Mouse (Mus musculus): ENCODE measurements at regions not wholly inside any gene's neighbourhood (a gene's known extent, or its start where the extent isn't known, plus 50 kb on each side); places are given as distances from the start of the nearest gene placed in this dataset.

GRCm38 (mm10) chr2:147803102-147803501 lies 243.7 kb downstream of the Foxa2 start:
- 23% methylated on average over 4 of the region's 4 CpGs for WGBS
- Histone ChIP-seq H3K4me1 (ENCODE audit: control insufficient read depth, insufficient read depth, low read length) (no peaks in the 10 kb centered on the region), H3K27ac (ENCODE audit: low read depth, low read length) (no peak overlapping the region), H3K27me3 (ENCODE audit: control insufficient read depth, insufficient read depth, low read length) (no peaks in the 10 kb centered on the region), H3K4me3 (ENCODE audit: low read depth, low read length) (no peak overlapping the region), H3K9me3 (ENCODE audit: control insufficient read depth, low read length) (no peaks in the 10 kb centered on the region), H3K4me2 (no peak overlapping the region), H3K9ac (ENCODE audit: low read length) (no peak overlapping the region), H3K36me3 (ENCODE audit: control insufficient read depth, insufficient read depth, low read length) (no peaks in the 10 kb centered on the region)
- peak; percentile 87 for DNase-seq (ENCODE audit: low spot score, missing footprints)
- ATAC-seq (ENCODE audit: low FRiP score), result 0 out of 2 replicates have a peak, but pooled peaks have one; percentile 46

- DNase-seq (ENCODE audit: low spot score, missing footprints), result no peak
- Histone ChIP-seq H3K27ac (ENCODE audit: low read depth, low read length) (no peak overlapping the region), H3K4me3 (ENCODE audit: low read depth, low read length) (no peak overlapping the region), H3K9me3 (ENCODE audit: control insufficient read depth, low read length) (no peaks in the 10 kb centered on the region), H3K9ac (ENCODE audit: low read length) (no peak overlapping the region), H3K27me3 (ENCODE audit: control insufficient read depth, insufficient read depth, low read length) (no peaks in the 10 kb centered on the region), H3K4me2 (no peak overlapping the region), H3K36me3 (ENCODE audit: control insufficient read depth, insufficient read depth, low read length) (no peaks in the 10 kb centered on the region), H3K4me1 (ENCODE audit: control insufficient read depth, insufficient read depth, low read length) (no peaks in the 10 kb centered on the region)
- WGBS, result 90% methylated on average over 8 of the region's 8 CpGs
- no peak for ATAC-seq (ENCODE audit: low FRiP score)
Observed at GRCm38 (mm10) chr2:147791434-147791833, 255.3 kb downstream of the Foxa2 start.

GRCm38 (mm10) chr2:147789877-147790276 lies 256.9 kb downstream of the Foxa2 start:
- Histone ChIP-seq H3K4me3 (ENCODE audit: low read depth, low read length) (no peak overlapping the region), H3K36me3 (ENCODE audit: control insufficient read depth, insufficient read depth, low read length) (no peaks in the 10 kb centered on the region), H3K4me1 (ENCODE audit: control insufficient read depth, insufficient read depth, low read length) (no peaks in the 10 kb centered on the region), H3K9ac (ENCODE audit: low read length) (no peak overlapping the region), H3K27ac (ENCODE audit: low read depth, low read length) (no peak overlapping the region), H3K9me3 (ENCODE audit: control insufficient read depth, low read length) (no peaks in the 10 kb centered on the region), H3K4me2 (no peak overlapping the region), H3K27me3 (ENCODE audit: control insufficient read depth, insufficient read depth, low read length) (no peaks in the 10 kb centered on the region)
- peak; percentile 52 for ATAC-seq (ENCODE audit: low FRiP score)
- WGBS, result 74% methylated on average over 1 of the region's 1 CpGs
- no peak for DNase-seq (ENCODE audit: low spot score, missing footprints)

GRCm38 (mm10) chr2:147789268-147789667 lies 257.5 kb downstream of the Foxa2 start:
- H3K36me3 ChIP-seq (ENCODE audit: control insufficient read depth, insufficient read depth, low read length), result no peaks in the 10 kb centered on the region
- no peak overlapping the region for H3K9ac ChIP-seq (ENCODE audit: low read length)
- DNase-seq (ENCODE audit: low spot score, missing footprints) (peak; percentile 98), ATAC-seq (ENCODE audit: low FRiP score) (0 out of 2 replicates have a peak, but pooled peaks have one; percentile 19)
- no peaks in the 10 kb centered on the region for H3K27me3 ChIP-seq (ENCODE audit: control insufficient read depth, insufficient read depth, low read length)
- no peaks in the 10 kb centered on the region for H3K4me1 ChIP-seq (ENCODE audit: control insufficient read depth, insufficient read depth, low read length)
- no peak overlapping the region for H3K4me2 ChIP-seq
- WGBS, result 17% methylated on average over 3 of the region's 3 CpGs
- H3K4me3 ChIP-seq (ENCODE audit: low read depth, low read length), result no peak overlapping the region
- H3K9me3 ChIP-seq (ENCODE audit: control insufficient read depth, low read length), result no peaks in the 10 kb centered on the region
- H3K27ac ChIP-seq (ENCODE audit: low read depth, low read length), result no peak overlapping the region

GRCm38 (mm10) chr2:147788001-147788400 lies 258.8 kb downstream of the Foxa2 start:
- Histone ChIP-seq H3K27ac (ENCODE audit: low read depth, low read length) (no peak overlapping the region), H3K36me3 (ENCODE audit: control insufficient read depth, insufficient read depth, low read length) (no peaks in the 10 kb centered on the region), H3K9me3 (ENCODE audit: control insufficient read depth, low read length) (no peaks in the 10 kb centered on the region), H3K4me3 (ENCODE audit: low read depth, low read length) (no peak overlapping the region), H3K27me3 (ENCODE audit: control insufficient read depth, insufficient read depth, low read length) (no peaks in the 10 kb centered on the region), H3K9ac (ENCODE audit: low read length) (no peak overlapping the region), H3K4me2 (no peak overlapping the region), H3K4me1 (ENCODE audit: control insufficient read depth, insufficient read depth, low read length) (no peaks in the 10 kb centered on the region)
- 73% methylated on average over 3 of the region's 3 CpGs for WGBS
- no peak for ATAC-seq (ENCODE audit: low FRiP score)
- peak; percentile 86 for DNase-seq (ENCODE audit: low spot score, missing footprints)

GRCm38 (mm10) chr2:147782496-147782895 lies 264.3 kb downstream of the Foxa2 start:
- no peak for ATAC-seq (ENCODE audit: low FRiP score)
- no peak overlapping the region for H3K27ac ChIP-seq (ENCODE audit: low read depth, low read length)
- no peaks in the 10 kb centered on the region for H3K4me1 ChIP-seq (ENCODE audit: control insufficient read depth, insufficient read depth, low read length)
- H3K27me3 ChIP-seq (ENCODE audit: control insufficient read depth, insufficient read depth, low read length), result no peaks in the 10 kb centered on the region
- H3K4me2 ChIP-seq, result no peak overlapping the region
- WGBS, result 82% methylated on average over 2 of the region's 2 CpGs
- H3K9me3 ChIP-seq (ENCODE audit: control insufficient read depth, low read length), result no peaks in the 10 kb centered on the region
- H3K4me3 ChIP-seq (ENCODE audit: low read depth, low read length), result no peak overlapping the region
- DNase-seq (ENCODE audit: low spot score, missing footprints), result no peak
- H3K36me3 ChIP-seq (ENCODE audit: control insufficient read depth, insufficient read depth, low read length), result no peaks in the 10 kb centered on the region
- H3K9ac ChIP-seq (ENCODE audit: low read length), result no peak overlapping the region

- Histone ChIP-seq H3K36me3 (ENCODE audit: control insufficient read depth, insufficient read depth, low read length) (no peaks in the 10 kb centered on the region), H3K4me2 (no peak overlapping the region), H3K27me3 (ENCODE audit: control insufficient read depth, insufficient read depth, low read length) (no peaks in the 10 kb centered on the region), H3K4me1 (ENCODE audit: control insufficient read depth, insufficient read depth, low read length) (no peaks in the 10 kb centered on the region), H3K4me3 (ENCODE audit: low read depth, low read length) (no peak overlapping the region), H3K27ac (ENCODE audit: low read depth, low read length) (no peak overlapping the region), H3K9ac (ENCODE audit: low read length) (no peak overlapping the region), H3K9me3 (ENCODE audit: control insufficient read depth, low read length) (no peaks in the 10 kb centered on the region)
- WGBS, result 44% methylated on average over 2 of the region's 2 CpGs
- ATAC-seq (ENCODE audit: low FRiP score) (no peak), DNase-seq (ENCODE audit: low spot score, missing footprints) (no peak)
Observed at GRCm38 (mm10) chr2:147776316-147776715, 270.5 kb downstream of the Foxa2 start.

- no peaks in the 10 kb centered on the region for H3K27me3 ChIP-seq (ENCODE audit: control insufficient read depth, insufficient read depth, low read length)
- no peaks in the 10 kb centered on the region for H3K4me1 ChIP-seq (ENCODE audit: control insufficient read depth, insufficient read depth, low read length)
- DNase-seq (ENCODE audit: low spot score, missing footprints), result no peak
- no peak overlapping the region for H3K4me3 ChIP-seq (ENCODE audit: low read depth, low read length)
- no peak overlapping the region for H3K9ac ChIP-seq (ENCODE audit: low read length)
- H3K9me3 ChIP-seq (ENCODE audit: control insufficient read depth, low read length), result no peaks in the 10 kb centered on the region
- H3K36me3 ChIP-seq (ENCODE audit: control insufficient read depth, insufficient read depth, low read length), result no peaks in the 10 kb centered on the region
- 48% methylated on average over 1 of the region's 1 CpGs for WGBS
- no peak overlapping the region for H3K4me2 ChIP-seq
- H3K27ac ChIP-seq (ENCODE audit: low read depth, low read length), result no peak overlapping the region
- ATAC-seq (ENCODE audit: low FRiP score), result no peak
Observed at GRCm38 (mm10) chr2:147772579-147772978, 274.2 kb downstream of the Foxa2 start.

GRCm38 (mm10) chr2:147753089-147753488 lies 293.7 kb downstream of the Foxa2 start:
- DNase-seq (ENCODE audit: low spot score, missing footprints), result no peak
- ATAC-seq (ENCODE audit: low FRiP score), result no peak
- Histone ChIP-seq H3K27ac (ENCODE audit: low read depth, low read length) (no peak overlapping the region), H3K9ac (ENCODE audit: low read length) (no peak overlapping the region), H3K4me1 (ENCODE audit: control insufficient read depth, insufficient read depth, low read length) (no peaks in the 10 kb centered on the region), H3K27me3 (ENCODE audit: control insufficient read depth, insufficient read depth, low read length) (no peaks in the 10 kb centered on the region), H3K36me3 (ENCODE audit: control insufficient read depth, insufficient read depth, low read length) (no peaks in the 10 kb centered on the region), H3K4me2 (no peak overlapping the region), H3K4me3 (ENCODE audit: low read depth, low read length) (no peak overlapping the region), H3K9me3 (ENCODE audit: control insufficient read depth, low read length) (no peaks in the 10 kb centered on the region)
- WGBS, result 70% methylated on average over 2 of the region's 2 CpGs

- DNase-seq (ENCODE audit: low spot score, missing footprints) (peak; percentile 54), ATAC-seq (ENCODE audit: low FRiP score) (no peak)
- Histone ChIP-seq H3K4me2 (no peak overlapping the region), H3K4me3 (ENCODE audit: low read depth, low read length) (no peak overlapping the region), H3K27ac (ENCODE audit: low read depth, low read length) (no peak overlapping the region), H3K27me3 (ENCODE audit: control insufficient read depth, insufficient read depth, low read length) (no peaks in the 10 kb centered on the region), H3K36me3 (ENCODE audit: control insufficient read depth, insufficient read depth, low read length) (no peaks in the 10 kb centered on the region), H3K9me3 (ENCODE audit: control insufficient read depth, low read length) (no peaks in the 10 kb centered on the region), H3K4me1 (ENCODE audit: control insufficient read depth, insufficient read depth, low read length) (no peaks in the 10 kb centered on the region), H3K9ac (ENCODE audit: low read length) (no peak overlapping the region)
- 92% methylated on average over 3 of the region's 3 CpGs for WGBS
Observed at GRCm38 (mm10) chr2:147751831-147752230, 294.9 kb downstream of the Foxa2 start.

Measured in midbrain, embryonic 11.5 days (tissue).